Mouse (Mus musculus) macrophage (primary cell): ENCODE results near the gene Ngb. TPM values are rescaled to one million over a fixed set of nuclear protein-coding genes. Genes with fewer than 3 reads are reported as not detected.
A peak's percentile ranks its signal among the peaks of the same experiment; 100 is the strongest.

ENCODE experiments used
- H3K27ac ChIP-seq: fragments of 350-480 bp; formaldehyde crosslinking; 2 replicates; pipeline ENCODE4 v1.9.0; 2021
- H3K36me3 ChIP-seq: fragments of 350-480 bp; formaldehyde crosslinking; 2 replicates; pipeline ENCODE4 v1.9.0; 2021; ENCODE audit errors: inconsistent target
- H3K4me3 ChIP-seq: fragments of 350-480 bp; formaldehyde crosslinking; 2 replicates; pipeline ENCODE4 v1.9.0; 2021; ENCODE audit errors: inconsistent target
- H3K79me2 ChIP-seq: fragments of 350-480 bp; formaldehyde crosslinking; 2 replicates; pipeline ENCODE4 v1.9.0; 2021; ENCODE audit errors: inconsistent target
- WGBS: methylation state at CpG from one replicate; pipeline ENCODE4 v1.1.7; 2026; ENCODE audit warnings: inconsistent platforms; ENCODE audit not compliant: missing documents; 5-methylcytosine and 5-hydroxymethylcytosine counted together
- polyA plus RNA-seq: library from polyadenylated mRNA; stranded (reverse); fragments of 250-400 nt; gene quantifications from 3 replicates; pipeline ENCODE4 v1.2.4, GENCODE M21; 2018; ENCODE audit warnings: inconsistent platforms
- total RNA-seq, 78 experiments: library from RNA; depleted of rRNA; stranded (reverse); fragments of 250-400 nt; gene quantifications; 1 replicate in 9 of 78; 2 replicates in 24 of 78; 3 replicates in 43 of 78; 4 replicates in 2 of 78; pipeline ENCODE4 v1.2.4; 2018; ENCODE audit warnings: inconsistent platforms in 56 of 78

Gene Ngb
- total RNA-seq (2018; cell fraction: chromatin; rRNA removed) = 1 to 10 TPM in 2 of 26 experiments, under 1 TPM in 7, not detected in 17; 0.38 to 1.0 (median 0.62) TPM
- total RNA-seq (2018; cell fraction: cytosol; rRNA removed) = under 1 TPM in 1 of 26 experiments, not detected in 25; 0.07 TPM
- total RNA-seq (2018; cell fraction: nucleus; rRNA removed) = 1 to 10 TPM in 4 of 26 experiments, under 1 TPM in 6, not detected in 16; 0.51 to 1.3 (median 0.91) TPM
- polyA plus RNA-seq = 0.09 TPM in 1 of 3 replicates, not detected in the others

- 19% methylated on average over 32 of the region's 32 CpGs for WGBS
- Histone ChIP-seq H3K4me3 (no peak within 1 kb of the TSS), H3K79me2 (no peaks in the 10 kb centered on the region), H3K36me3 (no peaks in the 10 kb centered on the region), H3K27ac (no peak within 1 kb of the TSS)
Observed at GRCm38 (mm10) chr12:87102165-87102631, at the start of gene Ngb. Ngb (minus strand) TSS chr12:87102539.

- no peak overlapping the region for H3K4me3 ChIP-seq
- H3K27ac ChIP-seq = no peak overlapping the region
- no peaks in the 10 kb centered on the region; the same call in 1 of the 2 replicates for H3K79me2 ChIP-seq
- WGBS = 91% methylated on average over 5 of the region's 5 CpGs
- no peaks in the 10 kb centered on the region for H3K36me3 ChIP-seq
Observed at GRCm38 (mm10) chr12:87149471-87149870, 47.1 kb upstream of the Ngb start.

DNA sequence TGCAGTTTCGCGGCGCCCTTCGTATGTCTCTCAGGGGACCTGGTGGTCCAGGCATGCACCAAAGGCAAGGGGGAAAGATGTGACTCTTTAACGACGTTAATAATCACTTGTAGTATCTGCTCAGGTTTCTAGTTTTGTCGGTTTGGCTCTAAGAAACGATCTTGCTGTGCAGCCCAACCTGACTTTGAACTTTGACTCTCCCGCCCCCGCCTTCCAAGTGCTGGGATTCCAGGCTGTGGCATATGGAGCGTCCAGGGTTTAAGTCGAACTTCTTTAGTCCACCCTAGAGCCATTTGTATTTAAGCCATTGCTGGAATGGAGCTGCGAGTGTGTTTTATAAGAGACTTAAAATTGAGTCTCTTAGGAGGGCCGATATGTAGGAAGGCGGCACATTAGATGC, 45.8 kb upstream of the Ngb start:
- Histone ChIP-seq H3K36me3 (no peaks in the 10 kb centered on the region), H3K4me3 (peak overlapping the region; percentile 72), H3K27ac (peak overlapping the region; percentile 75), H3K79me2 (no peaks in the 10 kb centered on the region; the same call in 1 of the 2 replicates)
- WGBS = 41% methylated on average over 15 of the region's 15 CpGs

- WGBS = under 1% methylated on average over 56 of the region's 61 CpGs
Observed at GRCm38 (mm10) chr12:87147395-87148089, 45.2 kb upstream of the Ngb start, which contains the start of gene Pomt2. Pomt2 (minus strand) TSS chr12:87147968.

GRCm38 (mm10) chr12:87146966-87147365, 44.6 kb upstream of the Ngb start, which contains the start of gene Gstz1:
Gstz1 (plus strand) TSS chr12:87147165.
- under 1% methylated on average over 27 of the region's 27 CpGs for WGBS
- no peaks in the 10 kb centered on the region for H3K36me3 ChIP-seq
- peak within 1 kb of the TSS; percentile 75 for H3K27ac ChIP-seq
- H3K4me3 ChIP-seq = peak within 1 kb of the TSS; percentile 72
- H3K79me2 ChIP-seq = no peaks in the 10 kb centered on the region; the same call in 1 of the 2 replicates

More at GRCm38 (mm10) chr12:87147395-87148089, 45.2 kb upstream of the Ngb start, which contains the start of gene Pomt2:
- Histone ChIP-seq H3K27ac (peak within 1 kb of the TSS; percentile 75), H3K4me3 (peak within 1 kb of the TSS; percentile 72), H3K36me3 (no peaks in the 10 kb centered on the region), H3K79me2 (no peaks in the 10 kb centered on the region; the same call in 1 of the 2 replicates)

- Histone ChIP-seq H3K79me2 (no peaks in the 10 kb centered on the region; the same call in 1 of the 2 replicates), H3K27ac (no peak overlapping the region), H3K4me3 (no peak overlapping the region), H3K36me3 (no peaks in the 10 kb centered on the region)
- 72% methylated on average over 2 of the region's 2 CpGs for WGBS
Observed at GRCm38 (mm10) chr12:87142156-87142555, 39.8 kb upstream of the Ngb start.

- WGBS = 93% methylated on average over 1 of the region's 2 CpGs
- no peaks in the 10 kb centered on the region for H3K79me2 ChIP-seq
- no peak overlapping the region for H3K27ac ChIP-seq
- H3K36me3 ChIP-seq = no peaks in the 10 kb centered on the region
- no peak overlapping the region for H3K4me3 ChIP-seq
Observed at GRCm38 (mm10) chr12:87138768-87139167, 36.4 kb upstream of the Ngb start.

- WGBS = no CpG with 5 or more reads among the region's 2 CpGs
Observed at GRCm38 (mm10) chr12:87138342-87138701, 36.0 kb upstream of the Ngb start.

GRCm38 (mm10) chr12:87137439-87138341, 35.4 kb upstream of the Ngb start:
- Histone ChIP-seq H3K79me2 (no peaks in the 10 kb centered on the region), H3K27ac (no peak overlapping the region), H3K36me3 (no peaks in the 10 kb centered on the region), H3K4me3 (no peak overlapping the region)
- WGBS = 94% methylated on average over 15 of the region's 15 CpGs

More at GRCm38 (mm10) chr12:87138342-87138701, 36.0 kb upstream of the Ngb start:
- H3K27ac ChIP-seq = no peak overlapping the region
- H3K4me3 ChIP-seq = no peak overlapping the region
- H3K36me3 ChIP-seq = no peaks in the 10 kb centered on the region
- no peaks in the 10 kb centered on the region for H3K79me2 ChIP-seq

GRCm38 (mm10) chr12:87132784-87133183, 30.4 kb upstream of the Ngb start:
- no peak overlapping the region for H3K27ac ChIP-seq
- 94% methylated on average over 9 of the region's 9 CpGs for WGBS
- no peaks in the 10 kb centered on the region for H3K79me2 ChIP-seq
- no peaks in the 10 kb centered on the region for H3K36me3 ChIP-seq
- no peak overlapping the region for H3K4me3 ChIP-seq

GRCm38 (mm10) chr12:87132210-87132609, 29.9 kb upstream of the Ngb start:
- Histone ChIP-seq H3K79me2 (no peaks in the 10 kb centered on the region), H3K4me3 (no peak overlapping the region), H3K36me3 (no peaks in the 10 kb centered on the region; the same call in 1 of the 2 replicates), H3K27ac (no peak overlapping the region)
- WGBS = 88% methylated on average over 6 of the region's 6 CpGs

GRCm38 (mm10) chr12:87131619-87132018, 29.3 kb upstream of the Ngb start:
- H3K4me3 ChIP-seq = no peak overlapping the region
- 82% methylated on average over 3 of the region's 3 CpGs for WGBS
- H3K36me3 ChIP-seq = no peaks in the 10 kb centered on the region; the same call in 1 of the 2 replicates
- no peak overlapping the region for H3K27ac ChIP-seq
- H3K79me2 ChIP-seq = no peaks in the 10 kb centered on the region

- 90% methylated on average over 2 of the region's 2 CpGs for WGBS
- no peak overlapping the region for H3K4me3 ChIP-seq
- no peak overlapping the region for H3K27ac ChIP-seq
- no peaks in the 10 kb centered on the region for H3K79me2 ChIP-seq
- H3K36me3 ChIP-seq = no peaks in the 10 kb centered on the region; the same call in 1 of the 2 replicates
Observed at GRCm38 (mm10) chr12:87131181-87131580, 28.8 kb upstream of the Ngb start.

- H3K27ac ChIP-seq = no peak overlapping the region
- H3K79me2 ChIP-seq = no peaks in the 10 kb centered on the region
- WGBS = 89% methylated on average over 4 of the region's 4 CpGs
- H3K4me3 ChIP-seq = no peak overlapping the region
- no peaks in the 10 kb centered on the region; the same call in 1 of the 2 replicates for H3K36me3 ChIP-seq
Observed at GRCm38 (mm10) chr12:87130224-87130623, 27.9 kb upstream of the Ngb start.
